Mouse (Mus musculus) ES-E14 (cell line): ENCODE data around the gene Sec22c.

Experiments
- CHD2 ChIP-seq: IDR thresholded peaks from 2 replicates; pipeline ENCODE4 v1.6.1; 2014; ENCODE audit warnings: mild to moderate bottlenecking, low read depth, low read length, inconsistent platforms
- HCFC1 ChIP-seq: IDR thresholded peaks from 2 replicates; pipeline ENCODE4 v1.6.1; 2012; ENCODE audit warnings: low read length, inconsistent platforms, borderline replicate concordance; ENCODE audit not compliant: insufficient read depth
- ZC3H11A ChIP-seq: IDR thresholded peaks from 2 replicates; pipeline ENCODE4 v1.6.1; 2012; ENCODE audit warnings: low read depth, mild to moderate bottlenecking, inconsistent platforms, low read length, borderline replicate concordance
- ZNF384 ChIP-seq: IDR thresholded peaks from 2 replicates; pipeline ENCODE4 v1.6.1; 2012; ENCODE audit warnings: low read depth, low read length, inconsistent platforms

GRCm38 (mm10) chr9:121677476-121677875 is 27.8 kb downstream of the Sec22c start:
- no peak for TF ChIP-seq HCFC1
- no peak for TF ChIP-seq ZNF384
- TF ChIP-seq ZC3H11A: no peak
- TF ChIP-seq CHD2: no peak
